Mouse (Mus musculus): ENCODE results near the gene Slc5a4a. TPM values are rescaled to one million over a fixed set of nuclear protein-coding genes. Genes with fewer than 3 reads are reported as not detected.

Gene Slc5a4a
- total RNA-seq (2021), result not detected
- long read RNA-seq, experiment 1, result 0 reads
- long read RNA-seq, experiment 2, result 0 reads

DNA sequence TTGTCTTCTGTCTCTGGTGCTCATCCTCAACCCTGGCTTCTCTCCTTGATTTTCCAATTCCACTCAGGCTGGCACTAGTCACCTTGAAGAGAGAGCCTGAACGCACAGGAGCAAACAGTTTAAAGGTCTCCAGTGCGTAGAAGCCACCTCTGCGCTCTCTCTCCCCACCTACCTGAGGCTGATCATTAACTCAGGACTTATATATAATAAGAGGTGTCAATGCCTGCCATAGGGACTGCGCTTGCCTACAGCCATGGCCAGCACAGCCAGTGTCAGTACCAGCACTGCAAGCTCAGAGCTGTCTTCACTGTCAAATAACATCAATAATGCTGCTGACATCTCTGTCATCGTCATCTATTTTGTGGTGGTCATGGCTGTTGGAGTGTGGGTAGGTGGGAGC is at the start of gene Slc5a4a:
Gene Slc5a4a, plus strand, starts transcription at position 174 of the 400 bp plus-strand sequence.
- no peak for DNase-seq

DNA sequence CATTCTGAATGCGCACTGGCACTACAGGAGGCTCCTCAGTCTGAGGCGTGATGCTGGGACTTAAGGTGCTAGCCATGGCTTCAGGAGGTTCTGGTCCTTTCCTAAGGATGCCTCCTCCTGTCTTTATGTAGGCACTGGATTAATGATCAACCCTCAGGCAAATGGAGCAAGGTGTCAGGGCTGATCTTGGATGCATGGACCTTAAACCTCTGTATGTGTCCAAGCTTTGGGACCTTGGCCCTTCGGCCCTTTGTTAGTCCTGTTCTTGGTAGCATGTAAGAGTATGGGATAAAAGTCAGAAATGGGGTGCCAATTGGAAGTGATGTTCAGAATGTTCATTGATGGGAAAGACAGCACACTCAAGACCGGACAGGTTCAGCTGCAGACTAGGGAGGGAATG is 36.4 kb upstream of the Slc5a4a start, which contains the start of gene Slc5a4b:
Gene Slc5a4b, minus strand, starts transcription at position 101 of the 400 bp plus-strand sequence.
- no peak for DNase-seq

DNA sequence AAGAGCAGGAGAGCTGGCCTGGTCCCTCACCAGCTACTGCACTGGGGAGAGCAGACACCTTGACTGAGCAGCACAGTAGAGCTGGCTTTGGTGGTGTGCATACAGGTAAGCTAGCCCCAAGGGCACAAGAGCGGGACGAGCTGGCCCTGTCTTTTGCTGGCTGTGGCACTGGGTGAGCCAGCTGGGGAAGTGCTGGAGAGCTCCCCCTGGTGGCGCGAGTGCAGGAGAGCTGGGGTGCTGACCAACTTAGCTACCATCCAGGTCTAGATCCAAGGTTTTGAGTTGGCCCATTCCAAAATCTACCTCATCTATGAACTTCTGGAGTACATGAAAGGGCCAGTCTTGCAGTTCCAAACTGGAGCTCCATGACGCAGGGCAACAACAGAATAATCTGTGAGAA is 29.3 kb upstream of the Slc5a4a start:
- DNase-seq, result peak; percentile 22

DNA sequence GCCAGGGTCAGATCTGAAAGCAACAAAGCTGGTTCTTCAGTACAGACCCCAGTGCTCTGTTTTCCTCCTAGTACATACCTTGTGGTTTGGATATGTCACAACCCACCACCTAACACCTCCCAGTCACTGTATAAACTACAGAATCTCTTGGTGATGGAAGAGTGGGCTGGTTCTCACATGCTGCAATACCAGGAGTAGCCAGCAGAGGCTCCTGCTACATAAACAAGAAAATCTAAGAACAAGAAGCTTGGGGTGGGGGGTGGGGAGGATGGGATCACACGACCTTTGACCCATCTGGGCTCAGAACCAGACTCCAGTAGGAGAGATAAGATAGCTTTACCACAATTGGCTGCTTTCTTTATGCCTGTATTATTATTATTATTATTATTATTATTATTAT is 28.5 kb upstream of the Slc5a4a start:
- no peak for DNase-seq

DNA sequence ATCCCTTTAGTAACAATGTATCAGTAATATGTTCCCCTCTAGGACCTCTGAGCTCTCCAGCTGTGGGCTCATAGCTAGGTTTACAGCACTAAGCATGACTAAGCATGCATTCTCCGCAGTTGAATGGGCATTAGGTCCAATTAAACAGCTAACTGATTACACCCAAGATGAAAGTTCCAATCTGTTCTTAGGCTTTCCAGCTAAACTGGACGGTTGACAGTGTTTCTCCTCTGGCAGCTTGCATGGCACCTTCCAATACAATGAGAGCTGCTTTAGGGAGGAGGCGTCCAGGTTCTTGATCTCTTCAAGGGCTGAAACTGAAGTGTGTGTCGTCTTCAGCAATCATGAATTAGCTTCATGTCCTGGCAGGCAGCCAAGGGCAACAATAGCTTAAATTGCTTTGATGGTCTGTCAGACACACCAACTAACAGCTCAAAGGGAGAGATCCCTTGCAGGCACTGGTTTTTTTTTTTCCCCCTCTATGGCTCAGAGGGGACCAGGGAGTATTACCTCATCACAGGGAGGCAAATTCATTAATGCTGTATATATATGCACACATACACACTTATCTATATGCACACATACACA is 27.0 kb upstream of the Slc5a4a start:
- DNase-seq, result no peak

DNA sequence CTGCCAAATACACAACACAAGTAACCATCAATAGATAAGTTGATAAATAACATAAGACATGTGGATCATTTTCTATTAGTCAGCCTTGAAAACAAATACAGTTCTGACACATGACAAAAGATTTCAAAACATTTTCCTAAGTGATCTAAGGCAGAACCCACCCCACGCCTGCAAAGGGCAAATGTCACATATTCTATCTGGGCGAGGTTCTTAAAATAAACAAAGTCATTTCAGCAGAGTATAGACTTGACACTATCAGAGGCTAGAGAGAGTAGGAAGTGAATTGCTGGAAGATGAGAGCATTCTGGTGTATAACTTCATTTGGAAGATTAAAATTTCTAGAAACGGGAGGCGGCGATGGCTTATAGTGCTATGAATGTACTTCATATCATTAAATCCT is 25.8 kb upstream of the Slc5a4a start:
- DNase-seq, result no peak

DNA sequence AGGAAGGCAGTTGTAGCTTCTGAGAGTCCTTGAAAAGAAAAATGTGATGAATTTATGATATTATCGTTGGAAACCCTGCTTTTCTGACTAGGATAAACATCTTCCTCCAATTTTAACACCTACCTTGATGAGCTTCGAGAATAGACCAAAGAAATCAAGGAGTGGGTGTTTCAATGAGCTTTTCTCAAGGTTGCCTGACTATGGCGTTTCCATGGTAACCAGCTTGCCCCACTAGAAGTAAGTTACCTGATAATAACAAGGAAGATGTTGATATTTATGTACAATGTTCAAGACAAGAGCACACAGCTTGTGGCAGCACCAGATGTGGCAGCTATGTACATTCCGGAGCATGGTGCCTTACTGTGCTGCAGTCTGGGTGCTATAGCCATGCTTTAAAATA is 14.7 kb upstream of the Slc5a4a start:
- DNase-seq, result no peak

DNA sequence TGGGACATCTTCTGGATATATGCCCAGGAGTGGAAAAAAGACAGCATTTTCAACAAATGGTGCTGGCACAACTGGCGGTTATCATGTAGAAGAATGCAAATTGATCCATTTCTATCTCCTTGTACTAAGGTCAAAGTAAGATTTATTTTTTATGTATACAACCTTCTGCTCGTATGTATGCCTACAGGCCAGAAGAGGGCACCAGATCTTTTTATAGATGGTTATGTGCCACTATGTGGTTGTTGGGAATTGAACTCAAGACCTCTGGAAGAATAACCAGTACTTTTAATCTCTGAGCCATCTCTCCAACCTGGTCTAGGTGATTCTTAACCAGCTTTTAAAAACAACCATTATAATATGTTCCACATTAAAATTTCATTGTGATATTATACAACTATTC is 10.9 kb upstream of the Slc5a4a start:
- DNase-seq, result no peak

DNA sequence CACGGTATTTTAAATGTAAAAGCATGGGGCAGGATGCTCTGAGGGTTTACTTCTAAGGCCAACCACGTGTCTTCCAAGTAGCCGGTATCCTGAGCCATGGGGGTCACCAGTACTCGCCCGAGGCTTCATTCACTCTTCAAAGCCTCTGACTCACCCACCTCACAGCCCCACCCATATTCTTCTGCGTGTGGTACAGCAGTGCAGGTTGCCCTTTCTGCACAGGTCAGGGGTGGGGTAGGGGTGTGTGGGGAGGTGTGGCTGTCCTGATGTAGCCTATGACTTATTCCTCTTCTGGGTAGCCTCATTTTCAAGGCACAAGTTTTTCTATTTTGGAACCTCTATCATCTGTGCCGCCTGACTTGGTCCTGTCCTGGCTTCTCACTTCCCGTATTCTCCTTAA is 405 bp upstream of the Slc5a4a start:
- DNase-seq, result no peak

DNA sequence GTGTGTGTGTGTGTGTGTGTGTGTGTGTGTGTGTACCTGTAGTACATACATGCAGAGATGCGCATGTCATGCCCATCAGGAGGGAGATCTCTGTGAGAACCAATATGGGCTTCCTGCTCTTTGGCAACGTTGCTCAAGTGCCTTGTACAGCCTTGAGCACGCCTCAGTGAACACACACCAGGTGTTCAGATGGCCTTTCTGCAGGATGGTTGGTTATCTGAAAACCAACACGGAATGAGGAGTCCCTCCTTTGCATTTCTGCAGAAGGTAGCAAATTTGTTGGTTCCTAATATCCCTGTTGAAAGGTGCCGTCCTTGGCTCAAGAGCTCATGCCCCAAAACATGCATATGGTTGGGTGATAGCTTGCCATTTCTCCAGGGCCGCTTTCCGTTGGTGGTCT is 8.7 kb downstream of the Slc5a4a start:
- DNase-seq, result no peak

DNA sequence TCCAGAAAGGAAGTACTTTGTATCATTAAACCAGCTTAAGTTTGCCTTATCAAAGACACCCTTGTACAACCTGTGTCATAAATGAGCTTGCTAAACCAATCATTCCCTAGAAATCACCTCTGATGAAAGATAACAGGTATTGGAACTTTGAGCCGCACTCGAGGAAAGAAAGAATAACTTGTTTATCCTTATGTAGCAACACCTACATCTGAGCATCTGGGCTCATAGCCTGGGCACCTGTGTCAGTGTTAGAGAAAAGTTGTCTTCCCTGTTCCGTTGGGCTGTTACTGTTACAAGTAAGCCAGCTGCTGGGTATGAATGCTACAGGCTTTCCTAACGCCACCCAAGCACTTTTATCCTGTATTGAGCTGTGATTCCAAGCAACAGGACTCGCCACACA is 10.3 kb downstream of the Slc5a4a start:
- no peak for DNase-seq

DNA sequence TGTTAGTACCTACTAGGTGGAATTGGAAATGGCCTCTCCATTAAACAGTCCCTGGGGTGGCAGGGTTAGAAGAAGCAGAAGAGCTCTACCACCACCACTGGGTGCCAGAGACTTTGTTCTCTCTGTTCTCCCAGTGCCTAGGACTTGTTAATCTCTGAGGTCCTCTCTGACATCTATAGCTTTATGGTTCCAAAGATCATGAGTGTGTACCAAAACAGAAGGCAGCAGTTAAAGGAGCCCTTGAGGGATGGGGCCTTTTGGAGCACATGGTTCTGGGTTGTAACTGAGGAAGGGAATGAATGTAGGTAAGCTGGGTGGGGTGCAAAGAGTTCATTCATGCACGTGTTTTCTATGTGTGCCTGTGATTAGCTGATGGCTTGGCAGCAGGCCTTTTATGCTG is 10.8 kb downstream of the Slc5a4a start:
- DNase-seq, result no peak

DNA sequence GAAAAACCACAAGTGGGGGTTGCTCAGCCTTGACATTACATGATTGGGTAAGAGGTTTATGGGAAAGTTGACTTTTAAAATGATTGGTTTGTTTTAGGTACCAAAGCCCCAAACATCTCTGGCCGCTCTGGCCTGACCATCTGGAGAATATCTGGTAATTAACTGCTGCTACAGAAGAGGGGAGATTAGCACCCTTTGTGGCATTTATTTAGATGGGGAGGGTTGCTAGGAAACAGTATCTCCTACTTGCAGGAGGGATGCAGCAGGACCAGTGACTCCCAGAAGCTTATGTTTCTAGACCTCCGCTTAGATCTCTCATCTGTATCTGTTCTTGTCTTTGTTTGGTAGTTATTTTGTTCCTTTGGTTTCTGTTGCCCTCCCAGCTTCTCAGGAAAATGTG is 27.6 kb downstream of the Slc5a4a start:
- DNase-seq, result no peak

DNA sequence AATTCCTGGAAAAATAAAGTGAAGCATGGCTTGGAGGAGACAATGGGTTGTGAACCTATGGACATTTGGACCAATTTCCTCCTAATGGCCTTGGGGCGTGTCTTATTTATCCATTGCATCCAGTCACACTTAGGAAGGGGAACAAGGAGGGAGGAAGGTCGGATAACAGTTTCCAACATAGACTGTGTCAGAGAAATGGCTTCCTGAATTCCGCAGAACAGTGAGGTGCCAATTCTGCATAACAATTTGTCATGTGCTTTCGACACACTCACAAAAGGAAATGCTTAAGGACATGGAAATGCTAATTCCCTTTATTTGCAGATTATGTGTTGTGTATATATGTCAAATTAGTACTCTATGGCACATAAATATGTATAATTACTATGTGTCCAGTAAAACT is 38.0 kb downstream of the Slc5a4a start:
- no peak for DNase-seq

DNA sequence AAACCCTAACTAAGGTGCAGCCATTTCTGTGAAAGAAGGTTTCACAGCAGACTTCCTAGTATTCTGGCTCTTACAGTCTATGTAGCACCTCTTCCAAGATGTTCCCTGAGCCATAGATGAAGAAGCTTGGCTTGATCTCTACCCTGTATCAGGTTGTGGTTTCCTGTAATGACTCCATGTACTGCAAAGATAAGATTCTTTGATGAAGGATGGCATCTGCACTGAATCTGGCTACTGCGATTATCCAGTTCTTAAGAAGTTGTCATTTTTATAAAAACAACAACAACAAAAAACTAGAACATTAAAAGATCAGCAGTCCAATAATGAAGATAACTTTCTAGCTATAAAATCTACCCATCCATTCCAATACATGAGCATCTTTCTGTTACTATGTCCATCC is 40.8 kb downstream of the Slc5a4a start:
- DNase-seq, result no peak

DNA sequence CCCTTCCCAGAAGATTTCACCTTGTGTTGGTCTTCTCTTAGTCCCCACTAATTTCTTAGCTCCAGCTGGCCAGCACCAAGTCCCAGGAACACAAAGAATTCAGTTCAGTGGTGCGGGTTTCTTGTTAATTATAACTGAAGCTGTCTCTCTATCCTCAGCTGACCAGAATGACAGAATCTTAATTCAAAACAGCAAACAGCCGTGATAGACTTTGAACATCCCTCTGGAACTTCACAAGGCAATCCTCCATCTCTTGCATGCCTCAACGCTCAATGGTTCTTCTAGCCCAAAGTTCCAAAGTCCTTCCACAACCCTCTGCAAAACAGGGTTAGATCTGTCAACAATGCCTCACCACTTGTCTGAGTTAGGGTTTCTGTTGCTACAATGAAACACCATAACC is 54.2 kb downstream of the Slc5a4a start:
- no peak for DNase-seq

DNA sequence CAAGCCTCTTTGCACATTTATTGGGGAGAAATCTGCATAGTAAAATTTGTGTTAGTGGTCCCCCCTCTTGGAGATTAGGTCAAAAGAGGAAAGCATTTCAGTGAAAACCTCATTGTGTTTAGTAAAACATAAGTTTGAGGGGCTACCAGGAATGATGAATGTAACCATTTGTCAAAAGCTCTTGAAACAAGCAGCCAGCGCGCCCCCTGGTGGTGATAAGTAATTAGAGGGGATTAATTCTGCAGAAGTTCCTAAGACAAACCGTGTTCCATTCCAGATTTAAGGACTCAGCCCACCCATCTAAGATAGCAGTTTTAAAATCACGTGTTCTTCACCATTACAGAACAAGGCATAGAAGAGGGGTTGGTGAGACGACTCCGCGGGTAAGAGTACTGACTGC is 54.7 kb downstream of the Slc5a4a start:
- no peak for DNase-seq

DNA sequence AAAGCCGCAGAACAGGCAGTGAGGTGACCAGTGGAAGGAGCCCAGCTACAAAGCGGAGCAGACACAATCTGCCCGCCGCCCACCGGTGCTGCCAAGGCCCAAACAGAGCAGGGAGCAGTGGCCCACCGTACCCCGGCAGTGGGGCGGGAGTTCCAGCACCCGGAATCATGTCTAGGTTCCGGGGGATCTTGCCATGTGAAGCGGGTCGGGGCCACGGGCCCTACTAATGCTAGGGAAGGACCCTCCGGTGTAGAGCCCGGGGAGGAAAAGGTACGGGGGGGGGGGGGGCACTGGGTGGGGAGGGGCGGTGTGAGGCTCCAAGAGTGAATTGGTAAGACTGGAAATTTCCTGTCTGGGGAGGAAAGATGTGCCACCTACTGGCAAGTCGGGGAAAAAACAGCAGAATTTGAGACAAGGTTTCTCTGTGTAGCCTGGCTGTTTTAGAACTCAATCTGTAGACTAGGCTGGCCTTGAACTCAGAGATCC is 56.6 kb downstream of the Slc5a4a start:
- DNase-seq, result no peak

DNA sequence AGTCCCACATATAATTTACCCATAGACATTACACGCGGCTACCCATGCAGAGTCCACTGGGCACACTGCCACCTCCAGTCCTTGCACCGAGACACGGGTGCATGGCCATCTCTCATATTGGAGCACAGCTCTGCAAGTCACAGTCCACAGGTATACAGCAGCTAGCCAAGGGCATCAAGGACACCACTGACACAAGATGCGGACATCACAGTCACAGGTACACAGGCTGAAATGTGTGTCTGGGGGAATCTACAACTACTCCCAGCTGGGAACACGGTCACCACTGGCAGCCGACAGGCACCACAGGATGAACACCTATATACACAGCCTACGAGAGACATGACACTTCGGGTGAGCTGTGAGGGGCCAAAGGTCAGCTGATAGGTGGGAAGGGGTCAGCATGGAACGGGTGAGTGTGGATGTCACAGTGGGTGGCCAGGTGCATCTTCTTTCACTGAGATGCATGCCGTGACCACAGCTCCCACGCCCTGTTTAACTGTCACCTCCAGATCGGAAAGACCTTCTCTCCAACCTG is 60.1 kb downstream of the Slc5a4a start:
- DNase-seq, result no peak

DNA sequence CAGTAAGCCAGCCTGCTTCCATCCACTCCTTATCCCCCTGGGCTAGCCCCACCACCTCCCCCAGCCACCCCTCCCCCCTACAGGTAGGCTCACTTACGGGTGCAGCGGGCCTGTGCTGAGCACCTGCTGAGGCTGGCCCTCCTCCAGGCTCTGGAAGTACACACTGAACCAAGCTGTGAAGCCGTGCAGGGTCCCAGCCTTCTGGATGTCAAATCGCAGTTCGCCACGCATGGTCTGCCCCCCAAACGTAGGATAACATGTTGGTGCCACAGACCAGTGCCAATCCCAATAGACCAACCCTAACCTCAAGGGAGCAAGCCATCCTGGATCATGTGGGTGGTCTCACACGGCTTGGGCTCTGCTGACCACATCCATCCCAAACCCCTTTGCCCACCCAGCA is 62.0 kb downstream of the Slc5a4a start:
- no peak for DNase-seq

DNA sequence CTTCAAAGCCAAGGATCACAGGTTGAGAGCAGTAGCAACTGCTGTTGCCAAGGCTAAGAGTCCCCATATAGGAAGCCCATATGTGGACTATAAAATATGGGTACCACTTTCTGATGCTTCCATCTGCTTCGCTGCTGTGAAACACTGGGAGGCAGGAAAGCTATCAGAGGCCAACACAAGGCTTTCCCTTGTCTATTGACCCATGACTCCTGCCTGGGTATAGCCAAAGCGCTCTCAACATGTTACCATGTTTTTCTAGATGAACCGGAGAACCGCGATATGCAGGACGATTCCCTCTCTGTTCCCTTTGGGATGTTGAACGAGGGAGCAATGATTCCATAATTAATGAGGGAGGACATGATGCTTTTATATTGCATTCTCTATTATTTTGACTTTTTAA is 63.6 kb downstream of the Slc5a4a start:
- no peak for DNase-seq

DNA sequence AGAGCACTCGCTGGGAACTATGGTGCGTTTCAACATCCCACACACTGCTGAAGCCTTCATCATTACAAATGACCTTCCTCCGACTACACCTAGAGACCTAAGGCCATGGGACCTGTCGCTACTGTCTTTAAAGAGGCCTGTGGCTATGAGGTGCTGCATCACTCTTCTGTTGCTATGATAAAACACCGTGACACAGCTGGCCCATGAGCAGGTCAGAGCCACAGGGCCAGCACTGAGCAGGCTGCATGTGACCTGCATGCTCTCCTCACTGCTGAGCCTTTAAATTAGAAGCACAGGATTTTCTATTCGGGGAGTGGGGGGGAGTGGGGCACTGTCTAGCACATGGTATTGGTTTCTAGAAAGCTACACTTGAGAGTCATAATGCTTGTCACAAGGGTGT is 64.9 kb downstream of the Slc5a4a start:
- DNase-seq, result no peak

DNA sequence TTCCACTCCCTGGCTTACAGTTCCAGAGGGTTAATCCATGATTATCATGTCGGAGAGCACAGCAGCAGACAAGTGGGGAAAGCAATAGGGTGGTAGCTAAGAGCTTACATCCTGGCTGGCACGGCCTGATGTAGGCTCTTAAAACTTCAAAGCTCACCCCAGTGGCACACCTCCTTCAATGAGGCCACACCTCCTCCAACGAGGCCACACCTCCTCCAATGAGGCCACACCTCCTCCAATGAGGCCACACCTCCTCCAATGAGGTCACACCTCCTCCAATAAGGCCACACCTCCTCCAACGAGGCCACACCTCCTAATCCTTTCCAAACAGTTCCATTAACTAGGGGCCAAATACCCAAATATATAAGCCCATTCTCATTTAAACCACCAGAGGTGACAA is 66.9 kb downstream of the Slc5a4a start:
- DNase-seq, result no peak

DNA sequence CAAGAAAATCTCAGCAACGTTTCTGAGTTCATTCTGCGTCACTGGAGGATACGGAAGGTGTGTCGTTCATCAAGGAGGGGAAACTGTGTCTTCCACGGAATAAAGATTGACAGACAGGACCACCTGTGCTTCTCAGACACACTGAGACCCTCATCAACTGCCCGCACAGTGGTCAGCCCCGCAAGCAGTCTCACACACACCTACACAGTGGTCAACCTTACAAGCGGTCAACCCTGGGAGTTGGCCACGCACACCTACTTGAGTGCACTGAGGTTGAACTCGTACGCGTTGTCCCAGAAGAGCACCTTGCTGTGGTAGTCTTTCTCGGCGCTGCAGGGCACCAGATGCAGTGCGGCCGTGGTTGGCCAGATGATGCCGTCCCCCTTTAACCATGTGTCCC is 69.8 kb downstream of the Slc5a4a start:
- no peak for DNase-seq

DNA sequence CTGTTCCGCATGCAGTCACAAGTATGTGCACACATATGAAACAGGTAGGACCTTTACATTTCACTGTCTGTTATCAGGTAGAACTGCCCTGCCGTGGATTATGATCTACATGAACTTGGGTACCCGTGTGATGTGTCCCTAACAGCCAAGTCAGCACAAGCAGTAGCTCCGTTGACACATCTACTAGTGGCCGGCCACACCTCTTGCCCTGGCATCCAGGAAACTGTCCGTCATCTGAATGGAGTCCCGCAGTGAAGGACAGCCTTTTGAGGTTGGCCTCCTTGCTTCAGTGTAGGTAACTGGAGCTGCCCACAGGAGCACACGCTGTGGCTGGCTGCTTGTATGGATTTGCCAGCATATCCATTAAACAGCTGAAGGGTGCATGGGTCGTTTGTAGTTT is 71.0 kb downstream of the Slc5a4a start:
- no peak for DNase-seq

Measured in gastrocnemius, postnatal 25 days (tissue).